Mouse (Mus musculus): ENCODE data around the gene Rapsn. TPM values are rescaled to one million over a fixed set of nuclear protein-coding genes. Genes with fewer than 3 reads are reported as not detected.

Gene Rapsn
- total RNA-seq, 1 experiment from 2014 or later, result 2.6 TPM

DNA sequence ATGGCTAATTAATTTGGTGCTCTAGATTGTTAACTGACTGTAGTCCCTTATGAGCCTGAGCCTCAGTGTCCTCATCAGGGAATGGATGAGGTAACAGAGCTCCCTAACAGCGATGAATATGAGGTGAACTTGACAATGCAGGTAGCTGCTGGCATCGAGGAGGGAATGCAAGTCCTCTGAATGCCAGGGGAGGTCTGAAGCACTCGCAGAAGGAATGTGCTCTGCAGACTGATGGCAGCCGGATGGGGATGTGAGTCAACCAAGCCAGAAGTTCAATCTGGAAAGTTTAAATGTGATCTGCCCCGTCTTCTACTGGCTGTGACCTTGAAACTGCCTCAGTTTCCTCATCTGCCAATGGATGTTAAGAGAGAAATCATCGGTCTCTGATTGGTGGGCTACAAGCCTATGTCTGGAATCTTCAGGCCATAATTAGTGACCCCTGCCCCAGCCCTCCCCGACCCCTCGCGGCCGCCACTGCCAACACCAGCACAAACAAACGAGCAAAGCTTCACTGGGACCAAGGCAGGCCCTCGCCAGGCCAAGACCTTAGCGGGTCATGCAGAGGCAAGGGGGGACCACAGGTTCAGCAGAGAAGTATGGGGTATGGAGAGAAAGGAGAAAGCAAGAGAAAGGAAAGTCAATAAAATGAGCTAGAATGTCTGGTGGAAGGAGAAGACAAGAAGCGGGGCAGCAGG, 34.0 kb downstream of the Rapsn start:
- no peak for ATAC-seq (replicated peaks in 1 of 2; ENCODE audit: insufficient read depth in 1 of 2, low FRiP score in 2 of 2, low TSS enrichment in 1 of 2, low read depth in 1 of 2, poor library complexity in 2 of 2, severe bottlenecking in 2 of 2)

GRCm38 (mm10) chr2:91070076-91070800, 34.8 kb downstream of the Rapsn start, which contains the start of gene Slc39a13:
Gene Slc39a13, minus strand, starts transcription at chr2:91070417.
- peak; percentile 89 to 95 for ATAC-seq (replicated peaks in 1 of 2; ENCODE audit: insufficient read depth in 1 of 2, low FRiP score in 2 of 2, low TSS enrichment in 1 of 2, low read depth in 1 of 2, poor library complexity in 2 of 2, severe bottlenecking in 2 of 2)

- ATAC-seq (replicated peaks in 1 of 2; ENCODE audit: insufficient read depth in 1 of 2, low FRiP score in 2 of 2, low TSS enrichment in 1 of 2, low read depth in 1 of 2, poor library complexity in 2 of 2, severe bottlenecking in 2 of 2), result no peak
Measured at GRCm38 (mm10) chr2:91071059-91071458, 35.6 kb downstream of the Rapsn start.

GRCm38 (mm10) chr2:91072092-91072491, 36.7 kb downstream of the Rapsn start:
- ATAC-seq (replicated peaks in 1 of 2; ENCODE audit: insufficient read depth in 1 of 2, low FRiP score in 2 of 2, low TSS enrichment in 1 of 2, low read depth in 1 of 2, poor library complexity in 2 of 2, severe bottlenecking in 2 of 2), result no peak

- no peak for ATAC-seq (replicated peaks in 1 of 2; ENCODE audit: insufficient read depth in 1 of 2, low FRiP score in 2 of 2, low TSS enrichment in 1 of 2, low read depth in 1 of 2, poor library complexity in 2 of 2, severe bottlenecking in 2 of 2)
Measured at GRCm38 (mm10) chr2:91077957-91078313, 42.5 kb downstream of the Rapsn start.

DNA sequence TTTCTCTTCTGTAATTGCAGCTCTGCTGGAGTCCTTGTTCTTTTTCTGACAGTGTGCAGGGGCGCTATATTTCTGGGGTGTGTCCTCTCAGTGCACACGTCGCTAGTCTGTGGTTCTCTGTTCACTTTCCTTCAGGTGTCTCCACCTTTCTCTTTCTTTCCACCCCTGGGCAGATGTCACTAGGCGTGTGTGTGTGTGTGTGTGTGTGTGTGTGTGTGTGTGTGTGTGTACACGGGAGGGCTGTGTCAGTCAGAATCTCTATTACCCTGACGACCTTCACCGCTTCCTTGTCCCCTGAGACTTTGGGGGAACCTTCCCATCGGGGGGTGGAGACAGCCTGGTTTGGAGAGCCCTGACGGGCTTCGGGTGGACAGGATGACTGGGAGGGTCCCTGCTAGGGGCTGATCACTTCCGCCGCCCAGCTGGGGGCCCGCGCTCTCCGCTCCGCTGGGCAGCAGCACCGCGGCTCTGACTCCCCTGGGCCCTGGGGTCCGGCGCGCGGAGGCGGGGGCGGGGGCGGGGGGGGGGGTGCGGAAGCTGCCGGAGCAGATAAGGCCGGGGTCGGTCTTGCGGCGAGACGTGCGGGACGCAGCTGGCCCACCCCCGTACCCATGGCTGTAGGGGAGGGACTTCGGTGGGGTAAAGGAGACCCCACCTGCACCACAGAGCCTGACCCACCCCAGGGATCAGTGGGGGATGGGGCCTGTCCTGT, 43.0 kb downstream of the Rapsn start:
- peak in 1 of 2 experiments; percentile 14; a peak in 1 of 4 replicates for ATAC-seq (replicated peaks in 1 of 2; ENCODE audit: insufficient read depth in 1 of 2, low FRiP score in 2 of 2, low TSS enrichment in 1 of 2, low read depth in 1 of 2, poor library complexity in 2 of 2, severe bottlenecking in 2 of 2)

DNA sequence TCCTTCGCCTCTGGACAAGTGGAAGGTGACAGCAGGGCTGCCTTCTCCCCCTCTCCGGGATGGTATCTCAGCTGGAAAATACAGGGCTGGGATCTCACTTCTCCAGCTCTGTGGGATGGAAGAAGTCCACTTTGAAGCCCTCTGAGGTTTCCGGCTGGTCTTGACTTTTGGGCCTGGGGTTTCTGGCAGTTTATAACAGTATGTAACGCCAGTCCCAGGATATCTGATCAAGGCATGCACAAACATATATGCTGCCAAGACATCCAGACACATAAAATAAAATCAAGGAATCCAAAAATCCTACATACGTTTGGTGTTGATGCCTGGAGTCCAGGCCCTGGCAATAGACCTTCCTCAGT, 43.6 kb downstream of the Rapsn start:
- no peak for ATAC-seq (replicated peaks in 1 of 2; ENCODE audit: insufficient read depth in 1 of 2, low FRiP score in 2 of 2, low TSS enrichment in 1 of 2, low read depth in 1 of 2, poor library complexity in 2 of 2, severe bottlenecking in 2 of 2)

- ATAC-seq (replicated peaks in 1 of 2; ENCODE audit: insufficient read depth in 1 of 2, low FRiP score in 2 of 2, low TSS enrichment in 1 of 2, low read depth in 1 of 2, poor library complexity in 2 of 2, severe bottlenecking in 2 of 2), result peak in 1 of 2 experiments; percentile 25; a peak in 2 of 4 replicates
Measured at GRCm38 (mm10) chr2:91080784-91081513, 45.5 kb downstream of the Rapsn start.

DNA sequence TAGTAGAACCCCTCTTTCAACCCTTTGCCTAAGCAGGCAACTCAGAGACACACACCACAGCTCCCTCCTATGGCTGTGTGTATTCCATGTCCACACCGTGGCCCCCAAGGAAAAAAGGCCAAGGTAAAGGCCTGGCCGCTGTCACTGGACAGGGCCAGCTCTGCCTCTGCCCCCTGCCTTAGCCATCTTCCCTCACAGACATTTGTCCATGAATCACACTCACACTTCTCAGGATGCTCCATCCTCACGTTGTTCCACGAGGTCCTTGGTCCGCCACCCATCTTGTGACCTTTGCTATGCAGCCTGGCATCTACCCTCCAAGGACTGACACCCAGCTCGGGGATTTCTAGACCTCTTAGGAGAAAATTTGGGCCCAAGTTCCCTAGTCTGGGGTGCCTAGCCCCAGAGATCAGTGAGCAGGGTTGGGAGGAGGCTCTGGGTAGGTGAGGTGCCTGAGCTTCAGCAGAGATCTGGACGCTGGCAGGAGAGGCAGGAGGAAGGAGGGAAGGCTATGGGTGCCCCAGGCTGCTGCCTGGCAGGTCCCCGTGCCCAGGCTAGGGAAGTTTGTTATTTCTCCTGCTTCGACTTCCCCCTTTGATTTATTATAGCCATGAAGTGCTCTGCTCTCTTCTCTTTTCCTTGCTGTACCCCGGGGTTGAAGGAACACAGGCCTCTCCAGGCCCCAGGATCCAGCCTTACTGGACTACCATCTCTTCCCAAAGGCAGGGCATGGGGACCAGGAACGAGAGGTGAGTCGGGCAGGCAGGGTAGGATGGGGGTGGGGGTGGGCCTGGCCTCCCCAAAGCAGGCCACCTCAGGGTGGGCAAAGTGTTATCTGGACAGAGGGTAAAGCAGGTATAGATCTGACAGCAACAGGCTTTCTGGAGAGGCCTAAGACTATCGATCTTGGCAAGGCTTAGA, 46.6 kb downstream of the Rapsn start, which contains the start of gene Spi1:
Spi1 (plus strand) TSS at position 616 of the 921 bp plus-strand sequence.
- ATAC-seq (replicated peaks in 1 of 2; ENCODE audit: insufficient read depth in 1 of 2, low FRiP score in 2 of 2, low TSS enrichment in 1 of 2, low read depth in 1 of 2, poor library complexity in 2 of 2, severe bottlenecking in 2 of 2), result no peak

GRCm38 (mm10) chr2:91082844-91083243, 47.4 kb downstream of the Rapsn start:
- ATAC-seq (replicated peaks in 1 of 2; ENCODE audit: insufficient read depth in 1 of 2, low FRiP score in 2 of 2, low TSS enrichment in 1 of 2, low read depth in 1 of 2, poor library complexity in 2 of 2, severe bottlenecking in 2 of 2), result peak; percentile 80 to 81

DNA sequence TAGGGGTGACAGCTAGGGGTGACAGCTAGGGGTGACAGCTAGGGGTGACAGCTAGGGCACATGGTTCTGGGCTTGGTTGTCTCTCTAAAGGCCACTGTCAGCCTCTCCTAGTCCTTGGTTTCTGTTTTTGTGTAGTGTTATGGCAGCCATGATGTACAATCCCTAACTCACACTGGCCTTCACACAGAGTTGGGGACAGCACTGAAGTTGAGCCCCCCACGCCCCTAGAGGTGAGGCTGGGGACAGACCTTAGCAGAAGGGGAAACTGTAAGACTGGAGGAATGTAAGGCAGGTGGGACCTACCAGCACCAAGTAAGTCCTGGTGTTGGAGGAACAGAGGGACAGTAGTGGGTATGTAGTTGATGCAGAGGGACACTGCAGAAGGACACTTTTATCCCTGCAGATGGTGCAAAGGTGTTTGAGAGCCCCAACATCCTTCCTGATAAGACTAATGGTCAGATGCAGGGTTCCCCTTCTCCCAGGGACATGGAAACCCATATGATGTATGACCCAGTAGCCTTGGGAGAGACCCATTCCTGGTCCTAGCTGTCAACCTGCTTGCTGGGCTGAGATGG, 48.0 kb downstream of the Rapsn start:
- ATAC-seq (replicated peaks in 1 of 2; ENCODE audit: insufficient read depth in 1 of 2, low FRiP score in 2 of 2, low TSS enrichment in 1 of 2, low read depth in 1 of 2, poor library complexity in 2 of 2, severe bottlenecking in 2 of 2), result peak in 1 of 2 experiments; percentile 1; a peak in 1 of 4 replicates

- no peak for ATAC-seq (replicated peaks in 1 of 2; ENCODE audit: insufficient read depth in 1 of 2, low FRiP score in 2 of 2, low TSS enrichment in 1 of 2, low read depth in 1 of 2, poor library complexity in 2 of 2, severe bottlenecking in 2 of 2)
Measured at GRCm38 (mm10) chr2:91084179-91084820, 48.9 kb downstream of the Rapsn start.

DNA sequence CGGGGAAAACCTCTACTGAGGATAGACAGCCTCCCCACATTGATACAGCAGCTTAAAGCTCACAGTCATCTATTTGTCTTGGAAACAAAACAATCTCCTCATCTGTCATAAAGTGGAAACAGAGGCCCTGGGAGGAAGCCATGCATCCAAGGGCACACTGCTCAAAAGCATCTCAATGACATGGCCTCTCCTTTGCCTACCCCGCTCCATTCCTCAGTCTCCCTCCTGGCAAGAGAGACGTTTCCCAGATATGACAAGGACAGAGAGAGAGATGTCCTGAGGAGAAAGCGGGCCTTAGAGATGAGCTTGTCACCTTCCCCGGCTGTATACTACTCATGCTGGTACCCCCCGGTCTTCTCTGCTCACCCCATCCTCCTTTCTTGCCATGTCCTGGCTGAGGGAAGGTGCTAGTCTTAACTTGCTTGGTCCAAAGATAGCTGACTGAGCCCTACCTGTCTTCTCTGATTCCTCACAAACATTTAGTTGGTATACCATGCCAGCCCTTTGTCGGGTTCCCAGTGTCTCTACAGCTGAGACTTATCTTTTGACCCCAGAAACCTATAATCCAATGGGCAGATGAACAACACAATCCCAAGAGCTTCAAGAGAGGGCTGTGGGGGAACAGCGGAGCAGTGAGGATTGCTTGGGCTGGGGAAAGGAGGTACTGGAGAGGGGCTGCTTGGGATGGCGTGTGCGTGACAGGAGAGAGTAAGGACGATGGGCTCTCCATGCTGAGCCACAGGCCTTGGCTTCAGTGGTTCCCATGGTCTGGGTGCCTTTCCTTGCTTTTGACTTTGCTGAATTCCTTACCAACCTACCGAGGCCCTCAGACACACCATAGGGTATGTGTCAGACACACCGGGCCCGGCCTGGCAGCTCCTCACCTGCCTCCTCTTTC, 50.3 kb downstream of the Rapsn start:
- ATAC-seq (replicated peaks in 1 of 2; ENCODE audit: insufficient read depth in 1 of 2, low FRiP score in 2 of 2, low TSS enrichment in 1 of 2, low read depth in 1 of 2, poor library complexity in 2 of 2, severe bottlenecking in 2 of 2), result no peak

DNA sequence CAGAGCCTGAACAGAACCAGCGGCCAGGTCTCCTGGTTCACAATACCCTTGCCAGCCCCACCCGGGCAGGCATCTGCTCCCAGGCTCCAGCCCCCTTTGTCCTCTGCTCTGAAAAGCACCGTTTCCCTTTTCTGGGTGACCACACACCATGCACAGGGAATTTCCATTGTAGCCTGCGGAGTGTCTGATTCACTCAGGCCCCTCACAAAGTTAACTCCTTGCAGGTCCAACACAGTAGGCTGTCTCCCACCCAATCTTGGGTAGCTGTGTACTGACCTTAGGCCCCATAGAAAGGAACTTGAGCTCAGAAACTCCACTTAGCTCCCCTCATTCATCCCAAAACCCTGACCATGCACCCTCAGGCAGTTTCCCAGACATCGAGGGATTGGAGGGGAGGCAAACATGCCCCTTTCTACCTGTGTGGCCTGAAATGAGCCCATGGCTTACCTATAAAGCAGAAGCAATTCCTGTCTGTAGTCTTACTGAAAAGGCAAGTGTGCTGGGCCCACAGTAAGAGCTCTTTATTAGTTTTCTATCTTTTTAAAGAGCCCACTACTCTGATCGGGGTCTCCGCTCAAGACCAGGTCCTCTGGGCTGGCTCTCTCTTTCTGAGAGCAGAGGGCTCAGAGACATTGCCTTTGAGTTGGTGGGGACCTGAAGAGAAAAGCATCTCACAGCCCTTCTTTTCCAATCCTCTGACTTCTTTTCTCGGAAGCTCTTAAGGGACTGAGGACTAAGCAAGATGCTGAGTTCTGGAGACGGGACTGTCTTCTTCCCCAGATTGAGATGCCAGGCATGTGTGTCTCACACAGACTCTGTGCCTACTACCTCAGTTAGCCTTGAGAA, 51.2 kb downstream of the Rapsn start:
- ATAC-seq (replicated peaks in 1 of 2; ENCODE audit: insufficient read depth in 1 of 2, low FRiP score in 2 of 2, low TSS enrichment in 1 of 2, low read depth in 1 of 2, poor library complexity in 2 of 2, severe bottlenecking in 2 of 2), result 0 out of 4 replicates have a peak, but pooled peaks of 1 of the 2 experiments have one; percentile 8

Measured in hematopoietic stem cell, adult 5-6 weeks (primary cell).